Mouse (Mus musculus): ENCODE data around the gene Acot12. TPM values are rescaled to one million over a fixed set of nuclear protein-coding genes. Genes with fewer than 3 reads are reported as not detected.

Gene Acot12
- not detected in 2 replicates for polyA plus RNA-seq (2015; fragmentation: Nextera tagmentation; extraction: Ambion mirVana)

GRCm38 (mm10) chr13:91741280-91742047, at the start of gene Acot12:
Gene Acot12 (plus strand): TSS chr13:91741512.
- peak; percentile 89 for ATAC-seq (ENCODE audit: low read depth)
- Histone ChIP-seq H3K27ac (replicated peaks) (no peak within 1 kb of the TSS), H3K9me3 (no peaks in the 10 kb centered on the region), H3K4me1 (replicated peaks) (peaks cover 10% of the 10 kb centered on the region), H3K9ac (peak within 1 kb of the TSS; percentile 68), H3K4me2 (peak within 1 kb of the TSS; percentile 83), H3K4me3 (peak within 1 kb of the TSS; percentile 43), H3K36me3 (no peaks in the 10 kb centered on the region), H3K27me3 (peaks cover 15% of the 10 kb centered on the region)
- WGBS = 8% methylated on average over 42 of the region's 45 CpGs

DNA sequence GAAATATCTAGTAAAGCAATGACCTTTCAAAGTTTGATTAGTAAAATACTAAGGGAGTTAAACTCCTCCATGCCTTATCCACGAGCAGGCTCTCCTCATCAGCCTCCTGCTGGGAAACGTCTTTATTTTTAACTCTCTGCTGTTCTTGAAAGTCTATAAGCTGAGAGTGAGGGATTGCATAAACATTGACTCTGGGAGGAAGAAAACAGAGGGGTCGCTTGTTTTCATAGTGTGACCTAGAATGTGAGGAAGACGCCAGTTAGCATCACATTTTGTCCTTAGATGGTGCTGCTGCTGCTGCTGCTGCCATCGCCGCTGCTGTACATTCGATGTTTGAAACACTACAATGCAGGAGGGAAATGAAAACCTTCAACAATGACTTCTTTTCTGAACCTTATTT, 47.7 kb upstream of the Acot12 start:
- peaks cover 6% of the 10 kb centered on the region; the same call in 1 of the 2 replicates for H3K36me3 ChIP-seq
- WGBS = 64% methylated on average over 7 of the region's 7 CpGs
- no peak overlapping the region for H3K9ac ChIP-seq
- no peak overlapping the region for H3K4me2 ChIP-seq
- no peak overlapping the region for H3K27ac ChIP-seq (replicated peaks)
- H3K27me3 ChIP-seq = no peaks in the 10 kb centered on the region
- no peaks in the 10 kb centered on the region for H3K9me3 ChIP-seq
- no peak overlapping the region for H3K4me3 ChIP-seq
- H3K4me1 ChIP-seq (replicated peaks) = no peaks in the 10 kb centered on the region
- no peak for ATAC-seq (ENCODE audit: low read depth)

- Histone ChIP-seq H3K9me3 (no peaks in the 10 kb centered on the region), H3K4me1 (replicated peaks) (no peaks in the 10 kb centered on the region), H3K27me3 (no peaks in the 10 kb centered on the region), H3K9ac (no peak overlapping the region), H3K4me3 (no peak overlapping the region), H3K27ac (replicated peaks) (no peak overlapping the region), H3K4me2 (no peak overlapping the region), H3K36me3 (no peaks in the 10 kb centered on the region; the same call in none of the 2 replicates)
- 89% methylated on average over 2 of the region's 2 CpGs for WGBS
- ATAC-seq (ENCODE audit: low read depth) = no peak
These were observed 45.9 kb upstream of the Acot12 start for GRCm38 (mm10) chr13:91695406-91695805.

- no peak overlapping the region for H3K27ac ChIP-seq (replicated peaks)
- no peak overlapping the region for H3K4me3 ChIP-seq
- no peaks in the 10 kb centered on the region for H3K27me3 ChIP-seq
- no peak overlapping the region for H3K4me2 ChIP-seq
- no peaks in the 10 kb centered on the region; the same call in none of the 2 replicates for H3K36me3 ChIP-seq
- 85% methylated on average over 2 of the region's 2 CpGs for WGBS
- no peak overlapping the region for H3K9ac ChIP-seq
- no peaks in the 10 kb centered on the region for H3K4me1 ChIP-seq (replicated peaks)
- ATAC-seq (ENCODE audit: low read depth) = no peak
- H3K9me3 ChIP-seq = no peaks in the 10 kb centered on the region
These were observed 45.1 kb upstream of the Acot12 start for GRCm38 (mm10) chr13:91696109-91696645.

GRCm38 (mm10) chr13:91697011-91697410, 44.3 kb upstream of the Acot12 start:
- no peak overlapping the region for H3K9ac ChIP-seq
- H3K9me3 ChIP-seq = no peaks in the 10 kb centered on the region
- no peaks in the 10 kb centered on the region for H3K4me1 ChIP-seq (replicated peaks)
- no peak overlapping the region for H3K27ac ChIP-seq (replicated peaks)
- no peak overlapping the region for H3K4me2 ChIP-seq
- H3K4me3 ChIP-seq = no peak overlapping the region
- ATAC-seq (ENCODE audit: low read depth) = no peak
- no peaks in the 10 kb centered on the region for H3K27me3 ChIP-seq
- no peaks in the 10 kb centered on the region; the same call in none of the 2 replicates for H3K36me3 ChIP-seq
- WGBS = 45% methylated on average over 3 of the region's 3 CpGs

GRCm38 (mm10) chr13:91702337-91702736, 39.0 kb upstream of the Acot12 start:
- no peaks in the 10 kb centered on the region for H3K27me3 ChIP-seq
- 85% methylated on average over 6 of the region's 6 CpGs for WGBS

DNA sequence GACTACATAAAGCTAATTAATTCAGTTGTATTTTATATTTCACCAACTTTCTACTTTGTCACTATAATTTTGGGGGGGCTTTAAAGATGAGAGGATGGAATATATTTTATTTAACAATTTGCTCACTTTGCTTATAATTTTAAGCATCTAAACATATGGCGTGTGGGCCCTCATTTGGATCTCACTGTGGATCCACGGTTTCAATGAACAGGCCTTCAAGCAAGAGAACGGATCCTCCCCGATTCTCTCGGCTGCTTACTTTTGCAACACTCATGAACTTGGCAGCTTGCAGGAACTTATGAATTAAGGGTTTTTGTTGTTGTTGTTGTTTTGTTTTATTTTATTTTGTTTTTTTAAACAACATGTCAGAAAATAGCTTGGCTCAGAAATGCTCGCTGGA, 21.8 kb upstream of the Acot12 start:
- H3K4me2 ChIP-seq = no peak overlapping the region
- no peaks in the 10 kb centered on the region for H3K9me3 ChIP-seq
- no peak for ATAC-seq (ENCODE audit: low read depth)
- H3K27me3 ChIP-seq = no peaks in the 10 kb centered on the region
- H3K9ac ChIP-seq = no peak overlapping the region
- 96% methylated on average over 6 of the region's 6 CpGs for WGBS
- 0 out of 2 replicates have a peak, but pooled peaks cover 1% of the 10 kb centered on the region for H3K36me3 ChIP-seq
- no peak overlapping the region for H3K4me3 ChIP-seq
- H3K27ac ChIP-seq (replicated peaks) = no peak overlapping the region
- H3K4me1 ChIP-seq (replicated peaks) = no peaks in the 10 kb centered on the region

More at GRCm38 (mm10) chr13:91702337-91702736, 39.0 kb upstream of the Acot12 start:
- Histone ChIP-seq H3K27ac (replicated peaks) (no peak overlapping the region), H3K4me3 (no peak overlapping the region), H3K4me2 (no peak overlapping the region), H3K9me3 (no peaks in the 10 kb centered on the region), H3K4me1 (replicated peaks) (no peaks in the 10 kb centered on the region), H3K36me3 (peaks cover 2% of the 10 kb centered on the region; the same call in 1 of the 2 replicates), H3K9ac (no peak overlapping the region)
- ATAC-seq (ENCODE audit: low read depth) = no peak

GRCm38 (mm10) chr13:91723108-91723735, 18.1 kb upstream of the Acot12 start:
- ATAC-seq (ENCODE audit: low read depth) = peak; percentile 53
- no peak overlapping the region for H3K9ac ChIP-seq
- H3K4me3 ChIP-seq = no peak overlapping the region
- H3K4me1 ChIP-seq (replicated peaks) = no peaks in the 10 kb centered on the region
- WGBS = 70% methylated on average over 8 of the region's 8 CpGs
- no peak overlapping the region for H3K27ac ChIP-seq (replicated peaks)
- H3K9me3 ChIP-seq = no peaks in the 10 kb centered on the region
- H3K4me2 ChIP-seq = no peak overlapping the region
- H3K36me3 ChIP-seq = no peaks in the 10 kb centered on the region
- H3K27me3 ChIP-seq = no peaks in the 10 kb centered on the region

DNA sequence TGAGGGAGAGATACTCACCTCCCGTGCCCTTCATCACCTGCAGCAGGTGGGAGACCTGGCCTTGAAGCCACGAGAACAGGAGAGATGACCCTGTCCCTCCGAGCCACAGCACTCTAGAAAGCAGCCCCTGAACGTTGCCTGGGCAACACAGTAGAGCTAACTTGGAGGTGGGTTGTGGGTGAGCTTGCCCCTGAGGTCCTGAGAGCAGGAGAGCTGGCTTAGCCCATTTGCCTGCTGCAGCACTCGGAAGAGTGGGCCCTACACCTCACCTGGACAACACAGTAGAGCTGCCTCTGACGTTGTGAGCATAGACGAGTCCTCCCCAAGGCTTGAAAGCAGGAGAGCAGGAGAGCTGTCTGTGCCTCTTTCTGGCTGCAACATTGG, 17.6 kb upstream of the Acot12 start:
- no peak; the same call in 1 of the 2 replicates for ATAC-seq (ENCODE audit: low read depth)
- Histone ChIP-seq H3K36me3 (no peaks in the 10 kb centered on the region), H3K4me2 (no peak overlapping the region), H3K4me1 (replicated peaks) (no peaks in the 10 kb centered on the region), H3K27me3 (no peaks in the 10 kb centered on the region), H3K27ac (replicated peaks) (no peak overlapping the region), H3K4me3 (no peak overlapping the region), H3K9ac (no peak overlapping the region), H3K9me3 (no peaks in the 10 kb centered on the region)
- WGBS = 81% methylated on average over 7 of the region's 7 CpGs

- 95% methylated on average over 3 of the region's 3 CpGs for WGBS
- Histone ChIP-seq H3K9ac (no peak overlapping the region), H3K27ac (replicated peaks) (no peak overlapping the region), H3K4me2 (no peak overlapping the region), H3K4me1 (replicated peaks) (no peaks in the 10 kb centered on the region), H3K9me3 (no peaks in the 10 kb centered on the region), H3K36me3 (no peaks in the 10 kb centered on the region), H3K27me3 (no peaks in the 10 kb centered on the region), H3K4me3 (no peak overlapping the region)
- ATAC-seq (ENCODE audit: low read depth) = no peak
These were observed 17.1 kb upstream of the Acot12 start for GRCm38 (mm10) chr13:91724211-91724610.

DNA sequence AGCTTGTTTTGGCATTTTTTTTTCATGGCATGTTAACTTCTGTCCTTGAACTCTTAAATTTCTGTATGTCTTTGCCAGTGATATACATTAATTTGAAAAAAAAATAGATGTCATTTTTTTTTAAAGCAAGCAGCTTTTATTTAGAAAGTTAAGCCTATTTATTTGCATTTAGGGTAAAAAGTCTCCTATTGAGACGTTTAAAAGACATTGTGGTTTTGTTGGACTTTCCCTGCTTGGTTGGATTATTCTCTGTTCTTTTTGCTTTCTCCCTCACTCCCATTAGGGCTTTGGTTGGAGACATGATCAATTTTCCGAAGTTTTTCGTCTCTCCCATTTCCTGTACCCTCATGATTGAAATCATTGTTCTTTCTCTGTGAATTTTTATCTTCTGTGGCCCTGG, 16.2 kb upstream of the Acot12 start:
- ATAC-seq (ENCODE audit: low read depth) = no peak
- Histone ChIP-seq H3K27me3 (no peaks in the 10 kb centered on the region), H3K9ac (no peak overlapping the region), H3K9me3 (no peaks in the 10 kb centered on the region), H3K4me1 (replicated peaks) (no peaks in the 10 kb centered on the region), H3K36me3 (no peaks in the 10 kb centered on the region), H3K4me2 (no peak overlapping the region), H3K4me3 (no peak overlapping the region), H3K27ac (replicated peaks) (no peak overlapping the region)
- 81% methylated on average over 3 of the region's 3 CpGs for WGBS

DNA sequence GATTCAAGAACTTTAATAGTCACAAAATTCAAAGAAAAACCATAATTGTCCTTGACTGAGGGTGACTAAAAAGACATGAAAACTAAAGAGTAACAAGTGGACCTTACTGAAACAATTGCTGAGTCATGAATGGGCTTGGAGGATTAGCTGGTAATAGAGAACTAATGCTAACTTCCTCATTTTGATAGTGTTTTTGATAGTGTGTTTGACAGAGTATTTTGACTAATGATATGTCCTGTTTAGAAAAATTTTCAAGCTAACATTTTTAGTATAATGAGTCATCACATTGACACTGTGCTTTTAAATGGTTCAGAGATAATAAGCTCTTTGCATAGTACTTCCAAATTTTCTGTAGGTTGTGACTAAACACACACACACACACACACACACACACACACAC, 13.4 kb upstream of the Acot12 start:
- no peaks in the 10 kb centered on the region for H3K36me3 ChIP-seq
- no peak overlapping the region for H3K9ac ChIP-seq
- H3K4me2 ChIP-seq = no peak overlapping the region
- no peak for ATAC-seq (ENCODE audit: low read depth)
- no peak overlapping the region for H3K27ac ChIP-seq (replicated peaks)
- no peaks in the 10 kb centered on the region for H3K4me1 ChIP-seq (replicated peaks)
- no peaks in the 10 kb centered on the region for H3K9me3 ChIP-seq
- no peaks in the 10 kb centered on the region for H3K27me3 ChIP-seq
- H3K4me3 ChIP-seq = no peak overlapping the region

All from neural tube, embryonic 13.5 days (tissue).